30 mouse cellular contexts compared by ENCODE assay signal in the genomic region with DNA sequence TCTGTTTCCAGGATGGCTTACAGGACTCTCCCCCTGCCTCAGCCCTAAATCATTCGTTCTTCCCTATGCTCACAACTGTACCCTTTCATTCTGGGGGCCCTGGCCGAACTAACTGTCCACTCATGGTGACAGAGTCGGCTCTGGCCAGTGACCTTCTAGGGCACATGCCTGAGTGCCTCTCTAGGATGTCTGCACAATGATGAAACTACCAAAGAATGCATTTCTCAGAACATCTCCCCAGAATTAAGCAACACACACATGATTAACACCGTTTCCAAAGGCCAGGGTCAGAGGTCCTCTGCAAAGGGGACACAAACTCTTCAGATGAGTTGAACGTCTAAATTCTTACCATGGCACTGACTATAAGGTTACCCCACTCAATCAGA. TPM values are rescaled to one million over a fixed set of nuclear protein-coding genes. Genes with fewer than 3 reads are reported as not detected.
DNase-seq lines count a peak whose midpoint lies in the region; ATAC-seq lines count a peak whose summit lies in the region.
"Had no signal": no experiment of that assay in that cellular context is flagged by ENCODE, and none has a peak within 500 bp of the region (broad histone marks: within the 10 kb centered on the region; RNA-seq: fewer than 3 reads in every experiment).

No protein-coding gene starts in this region.

- H3K9me3 ChIP-seq in liver, embryonic 13.5 days (replicated peaks) = no peaks in the 10 kb centered on the region
- H3K9me3 ChIP-seq: embryonic facial prominence, embryonic 13.5 days; hindbrain, embryonic 10.5 days; limb, embryonic 12.5 days; midbrain, embryonic 13.5 days; neural tube, embryonic 13.5 days had no signal

- peak; percentile 47 for DNase-seq in adrenal gland, postnatal 14 days
- no peak for DNase-seq in adrenal gland, adult 18-20 months (ENCODE audit: low spot score in 2 of 2)
- DNase-seq in testis, postnatal 10 days (ENCODE audit: low spot score) = peak; percentile 18
- no peak for DNase-seq in testis, postnatal 14 days (ENCODE audit: low spot score)
- no peak for DNase-seq in liver, embryonic 13.5 days
- DNase-seq in cerebellum, postnatal 36 days = no peak
- DNase-seq in urinary bladder, adult 18-20 months (ENCODE audit: low spot score in 2 of 2) = no peak
- DNase-seq in gastrocnemius, postnatal 4 days (ENCODE audit: low spot score in 2 of 2) = no peak
- DNase-seq: cerebellum, adult 11-12 months; cerebellum, adult 9-11 months; gastrocnemius, adult 2 months; gastrocnemius, postnatal 36 days; heart, postnatal 14 days; kidney, adult 8-10 months; layer of hippocampus, adult 9-11 months; lung, adult 18-20 months had no signal

- H3K27me3 ChIP-seq in liver, embryonic 13.5 days = no peaks in the 10 kb centered on the region
- H3K27me3 ChIP-seq: embryonic facial prominence, embryonic 13.5 days; limb, embryonic 12.5 days; midbrain, embryonic 13.5 days; neural tube, embryonic 13.5 days had no signal

- H3K36me3 ChIP-seq in liver, embryonic 13.5 days = 0 out of 2 replicates have a peak, but pooled peaks cover 3% of the 10 kb centered on the region
- H3K36me3 ChIP-seq: limb, embryonic 12.5 days had no signal

- H3K9ac ChIP-seq in liver, embryonic 13.5 days = peak overlapping the region; percentile 39; the same call in 1 of the 2 replicates
- H3K9ac ChIP-seq: embryonic facial prominence, embryonic 13.5 days; limb, embryonic 12.5 days; midbrain, embryonic 13.5 days; neural tube, embryonic 13.5 days had no signal

- WGBS in liver, embryonic 13.5 days (ENCODE audit: insufficient replicate concordance) = 77% methylated on average over 5 of the region's 5 CpGs

- no peak for ATAC-seq in liver, embryonic 13.5 days (ENCODE audit: low read depth)
- ATAC-seq: forebrain, embryonic 16.5 days; hindbrain, embryonic 16.5 days; lung, postnatal 0 days; midbrain, embryonic 13.5 days had no signal

- H3K27ac ChIP-seq in liver, embryonic 13.5 days = peak overlapping the region; percentile 91
- H3K27ac ChIP-seq: embryonic facial prominence, embryonic 13.5 days; gastrocnemius, adult 2 months; hindbrain, embryonic 10.5 days; kidney, postnatal 0 days; limb, embryonic 12.5 days; macrophage; midbrain, embryonic 13.5 days; neural tube, embryonic 13.5 days had no signal

- H3K4me1 ChIP-seq in liver, embryonic 13.5 days (replicated peaks) = peaks cover 28% of the 10 kb centered on the region
- H3K4me1 ChIP-seq: embryonic facial prominence, embryonic 13.5 days; hindbrain, embryonic 10.5 days; limb, embryonic 12.5 days; midbrain, embryonic 13.5 days; neural tube, embryonic 13.5 days had no signal

- peak overlapping the region; percentile 18; the same call in 1 of the 2 replicates for H3K4me3 ChIP-seq in liver, embryonic 13.5 days (replicated peaks)
- H3K4me3 ChIP-seq: embryonic facial prominence, embryonic 13.5 days; gastrocnemius, adult 2 months; hindbrain, embryonic 10.5 days; limb, embryonic 12.5 days; midbrain, embryonic 13.5 days; neural tube, embryonic 13.5 days had no signal

- peak overlapping the region; percentile 57 for H3K4me2 ChIP-seq in liver, embryonic 13.5 days
- H3K4me2 ChIP-seq: embryonic facial prominence, embryonic 13.5 days; limb, embryonic 12.5 days; midbrain, embryonic 13.5 days; neural tube, embryonic 13.5 days had no signal

RNA-seq across cellular contexts. Expression of a gene that starts 9.9 kb away (rescaled TPM):
- total RNA-seq in adrenal gland, postnatal 14 days (2021) = 1.9 and 2.1 TPM in 2 replicates
- total RNA-seq in adrenal gland, adult 18-20 months (2021) = 1 to 10 TPM; 4.0 to 6.5 TPM
- 0.06 TPM in 1 of 2 replicates, not detected in the other for polyA plus RNA-seq in liver, embryonic 13.5 days (2015; fragmentation: Nextera tagmentation; extraction: Ambion mirVana)
- total RNA-seq in gastrocnemius, postnatal 4 days (2021) = not detected
- total RNA-seq: common myeloid progenitor, adult 5-6 weeks; heart, adult 8-10 months; megakaryocyte-erythroid progenitor cell, adult 5-6 weeks; MEL had no signal
- polyA plus RNA-seq: embryonic facial prominence, embryonic 13.5 days; macrophage had no signal

RNA-seq across cellular contexts. Expression of a gene that starts 31.5 kb away (rescaled TPM):
- total RNA-seq in adrenal gland, postnatal 14 days (2021) = 3.9 and 5.2 TPM in 2 replicates
- 1 to 10 TPM; 5.1 to 5.5 TPM for total RNA-seq in adrenal gland, adult 18-20 months (2021)
- 1.5 and 1.7 TPM in 2 replicates for polyA plus RNA-seq in liver, embryonic 13.5 days (2015; fragmentation: Nextera tagmentation; extraction: Ambion mirVana)
- 1 to 10 TPM; 3.5 to 3.6 TPM for total RNA-seq in gastrocnemius, postnatal 4 days (2021)

RNA-seq across cellular contexts. Expression of a gene that starts 50.9 kb away (rescaled TPM):
- 13.2 and 13.3 TPM in 2 replicates for total RNA-seq in adrenal gland, postnatal 14 days (2021)
- total RNA-seq in adrenal gland, adult 18-20 months (2021) = 1 to 10 TPM; 1.3 to 1.6 TPM
- 22.2 and 28.5 TPM in 2 replicates for polyA plus RNA-seq in liver, embryonic 13.5 days (2015; fragmentation: Nextera tagmentation; extraction: Ambion mirVana)
- 10 to 100 TPM; 15.6 to 16.4 TPM for total RNA-seq in gastrocnemius, postnatal 4 days (2021)
- total RNA-seq: gastrocnemius, adult 2 months had no signal

RNA-seq across cellular contexts. Expression of a gene that starts 57.9 kb away (rescaled TPM):
- total RNA-seq in adrenal gland, postnatal 14 days (2021) = 31.0 and 34.5 TPM in 2 replicates
- 10 to 100 TPM; 31.9 to 34.3 TPM for total RNA-seq in adrenal gland, adult 18-20 months (2021)
- polyA plus RNA-seq in liver, embryonic 13.5 days (2015; fragmentation: Nextera tagmentation; extraction: Ambion mirVana) = 11.5 and 12.9 TPM in 2 replicates
- 10 to 100 TPM; 24.3 to 24.6 TPM for total RNA-seq in gastrocnemius, postnatal 4 days (2021)

Comparison
In these comparisons a context has a peak if more than half of its experiments do, and no peak if none do; other contexts are left out.
1. DNase-seq: peak in adrenal gland, postnatal 14 days (single experiment) and testis, postnatal 10 days (single experiment); none in adrenal gland, adult 18-20 months (0 of 2), testis, postnatal 14 days (single experiment), liver, embryonic 13.5 days (single experiment), cerebellum, postnatal 36 days (0 of 2), urinary bladder, adult 18-20 months (0 of 2) and gastrocnemius, postnatal 4 days (0 of 2).